Mouse (Mus musculus) testis, adult 2 months (tissue): ENCODE data around the gene Men1.

ENCODE experiments used
- CTCF ChIP-seq: fragments of 200-500 bp; IDR thresholded peaks from 2 replicates; pipeline ENCODE4 v1.5.1; 2012; ENCODE audit warnings: low read depth, mild to moderate bottlenecking, inconsistent platforms, low read length, moderate library complexity; ENCODE audit not compliant: control insufficient read depth, insufficient read depth, insufficient replicate concordance
- POLR2A ChIP-seq: fragments of 200-500 bp; IDR thresholded peaks from 2 replicates; pipeline ENCODE4 v1.6.1; 2012; ENCODE audit warnings: low read depth, mild to moderate bottlenecking, inconsistent platforms, low read length, moderate library complexity; ENCODE audit not compliant: control insufficient read depth

DNA sequence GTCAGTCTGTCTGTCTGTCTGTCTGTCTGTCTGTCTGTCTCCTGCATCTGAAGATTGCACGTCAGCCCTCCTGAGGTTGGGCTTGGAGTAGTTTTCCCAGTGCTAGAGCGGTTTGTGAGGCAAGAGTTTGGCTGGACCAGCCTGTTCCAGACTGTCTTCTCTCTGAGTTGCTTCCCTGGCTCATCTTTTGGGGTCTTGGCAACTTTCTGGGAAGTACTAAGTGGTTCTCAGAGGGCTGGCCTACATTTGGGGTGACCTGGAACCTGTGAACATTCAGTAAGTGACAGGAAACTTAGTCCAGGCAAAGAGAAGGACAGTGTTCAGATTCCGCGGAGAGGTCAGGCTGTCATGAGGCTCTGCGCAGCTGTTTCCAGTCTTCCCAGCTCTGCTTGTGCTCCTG, 42.5 kb upstream of the Men1 start:
- TF ChIP-seq POLR2A: no peak
- no peak for TF ChIP-seq CTCF
